Mouse (Mus musculus) embryonic fibroblast, embryonic 13.5 days (primary cell): ENCODE measurements around the gene Cdk5r1. TPM values are rescaled to one million over a fixed set of nuclear protein-coding genes. Genes with fewer than 3 reads are reported as not detected.

Experiments used
- H3K27ac ChIP-seq: 2 replicates; pipeline ENCODE4 v1.5.1; 2012; ENCODE audit warnings: low read length, control low read depth, inconsistent platforms; ENCODE audit not compliant: insufficient read depth
- H3K4me1 ChIP-seq: 2 replicates; pipeline ENCODE4 v1.6.1; 2011; ENCODE audit warnings: low read length; ENCODE audit not compliant: control insufficient read depth, insufficient read depth
- H3K4me3 ChIP-seq: 2 replicates; pipeline ENCODE4 v1.5.1; 2011; ENCODE audit warnings: mild to moderate bottlenecking, control low read depth, low read length; ENCODE audit not compliant: insufficient read depth
- CTCF ChIP-seq: IDR thresholded peaks from 2 replicates; pipeline ENCODE4 v1.5.1; 2011; ENCODE audit warnings: mild to moderate bottlenecking, control low read depth, low read length, moderate library complexity, borderline replicate concordance; ENCODE audit not compliant: insufficient read depth
- POLR2A ChIP-seq: IDR thresholded peaks from 2 replicates; pipeline ENCODE4 v1.6.1; 2011; ENCODE audit warnings: low read depth, mild to moderate bottlenecking, control low read depth, low read length, moderate library complexity
- polyA plus RNA-seq: library from polyadenylated mRNA; stranded (reverse); fragments of >200 nt; gene quantifications from 2 replicates; pipeline ENCODE4 v1.2.4, GENCODE M21; 2011; ENCODE audit warnings: low read depth; ENCODE audit not compliant: missing spikeins, insufficient read length

Gene Cdk5r1
- polyA plus RNA-seq, 1 experiment = 0.77 TPM

- Histone ChIP-seq H3K27ac (no peak overlapping the region), H3K4me3 (no peak overlapping the region), H3K4me1 (peaks cover 4% of the 10 kb centered on the region; the same call in 1 of the 2 replicates)
- TF ChIP-seq CTCF (no peak), POLR2A (no peak)
Observed at GRCm38 (mm10) chr11:80504519-80505385, 27.9 kb downstream of the Cdk5r1 start.

- TF ChIP-seq POLR2A (no peak), CTCF (no peak)
- Histone ChIP-seq H3K4me3 (no peak overlapping the region), H3K4me1 (no peaks in the 10 kb centered on the region), H3K27ac (no peak overlapping the region)
Observed at GRCm38 (mm10) chr11:80505581-80505980, 28.8 kb downstream of the Cdk5r1 start.

- Histone ChIP-seq H3K27ac (no peak overlapping the region), H3K4me3 (no peak overlapping the region), H3K4me1 (no peaks in the 10 kb centered on the region)
- TF ChIP-seq POLR2A (no peak), CTCF (no peak)
Observed at GRCm38 (mm10) chr11:80506483-80506882, 29.7 kb downstream of the Cdk5r1 start.

GRCm38 (mm10) chr11:80507791-80508190 lies 31.0 kb downstream of the Cdk5r1 start:
- TF ChIP-seq POLR2A = no peak
- Histone ChIP-seq H3K4me1 (no peaks in the 10 kb centered on the region), H3K27ac (no peak overlapping the region), H3K4me3 (no peak overlapping the region)

GRCm38 (mm10) chr11:80508361-80509175 lies 31.7 kb downstream of the Cdk5r1 start:
- no peak overlapping the region for H3K27ac ChIP-seq
- H3K4me1 ChIP-seq = no peaks in the 10 kb centered on the region
- TF ChIP-seq POLR2A (no peak), CTCF (no peak)
- no peak overlapping the region for H3K4me3 ChIP-seq

GRCm38 (mm10) chr11:80509176-80509506 lies 32.3 kb downstream of the Cdk5r1 start:
- no peak for TF ChIP-seq CTCF
- TF ChIP-seq POLR2A = no peak
- no peak overlapping the region for H3K27ac ChIP-seq

GRCm38 (mm10) chr11:80510124-80510523 lies 33.3 kb downstream of the Cdk5r1 start:
- TF ChIP-seq POLR2A = no peak
- no peak for TF ChIP-seq CTCF
- no peaks in the 10 kb centered on the region for H3K4me1 ChIP-seq
- no peak overlapping the region for H3K4me3 ChIP-seq
- H3K27ac ChIP-seq = no peak overlapping the region

More at GRCm38 (mm10) chr11:80509176-80509506, 32.3 kb downstream of the Cdk5r1 start:
- Histone ChIP-seq H3K4me3 (no peak overlapping the region), H3K4me1 (no peaks in the 10 kb centered on the region)

GRCm38 (mm10) chr11:80512313-80513056 lies 35.7 kb downstream of the Cdk5r1 start:
- TF ChIP-seq POLR2A = no peak
- TF ChIP-seq CTCF = no peak
- H3K4me1 ChIP-seq = no peaks in the 10 kb centered on the region
- H3K4me3 ChIP-seq = no peak overlapping the region
- no peak overlapping the region for H3K27ac ChIP-seq

- H3K4me3 ChIP-seq = no peak overlapping the region
- H3K4me1 ChIP-seq = no peaks in the 10 kb centered on the region; the same call in 1 of the 2 replicates
- TF ChIP-seq CTCF (no peak), POLR2A (no peak)
- H3K27ac ChIP-seq = no peak overlapping the region
Observed at GRCm38 (mm10) chr11:80513796-80514195, 37.0 kb downstream of the Cdk5r1 start.
